Mouse (Mus musculus) thymus, postnatal 14 days (tissue): Measurements from ENCODE around the gene Spata20.

Experiments
- DNase-seq: peaks from one replicate; pipeline ENCODE4 v3.0.0; 2021

Gene Spata20

GRCm38 (mm10) chr11:94449239-94449638 lies 36.7 kb downstream of the Spata20 start:
- DNase-seq = no peak

DNA sequence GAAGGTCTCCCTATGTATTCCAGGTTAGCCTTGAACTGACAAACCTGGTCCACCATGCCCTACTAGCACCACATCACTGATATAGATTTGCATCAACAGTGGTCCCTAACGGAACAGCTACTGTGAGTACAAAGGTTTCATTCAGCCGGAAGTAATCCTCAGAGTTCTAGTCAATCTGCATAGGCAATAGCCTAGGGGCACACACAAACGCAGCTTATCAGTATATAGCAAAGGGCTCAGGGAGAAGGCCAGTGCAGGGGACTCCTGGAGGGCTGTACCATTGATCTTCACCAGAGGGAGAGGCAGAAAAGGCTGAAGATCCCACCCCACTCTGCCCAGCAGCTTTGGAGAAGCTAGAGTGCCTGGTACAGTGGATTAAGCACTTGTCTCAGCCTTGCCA lies 39.0 kb downstream of the Spata20 start:
- no peak for DNase-seq

DNA sequence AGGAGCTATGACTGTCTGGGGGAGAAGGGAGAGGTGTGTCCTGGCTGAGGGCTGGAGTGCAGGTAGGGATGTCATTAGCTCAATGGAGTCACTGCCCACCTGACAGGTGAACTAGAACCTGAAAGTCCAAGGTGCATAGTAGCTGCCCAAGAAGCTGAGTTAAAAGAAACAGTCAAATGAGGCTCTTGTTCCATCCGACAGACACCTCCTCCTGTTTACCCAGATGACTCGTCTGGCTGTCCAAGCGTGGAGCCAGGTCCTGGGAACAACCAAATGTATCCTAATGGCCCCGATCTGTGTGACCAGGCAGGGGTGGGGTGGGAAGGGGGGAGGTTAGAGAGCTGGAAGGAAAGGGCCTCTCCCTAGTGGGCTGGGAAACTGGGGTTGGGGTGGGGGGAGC lies 40.7 kb downstream of the Spata20 start:
- no peak for DNase-seq

DNA sequence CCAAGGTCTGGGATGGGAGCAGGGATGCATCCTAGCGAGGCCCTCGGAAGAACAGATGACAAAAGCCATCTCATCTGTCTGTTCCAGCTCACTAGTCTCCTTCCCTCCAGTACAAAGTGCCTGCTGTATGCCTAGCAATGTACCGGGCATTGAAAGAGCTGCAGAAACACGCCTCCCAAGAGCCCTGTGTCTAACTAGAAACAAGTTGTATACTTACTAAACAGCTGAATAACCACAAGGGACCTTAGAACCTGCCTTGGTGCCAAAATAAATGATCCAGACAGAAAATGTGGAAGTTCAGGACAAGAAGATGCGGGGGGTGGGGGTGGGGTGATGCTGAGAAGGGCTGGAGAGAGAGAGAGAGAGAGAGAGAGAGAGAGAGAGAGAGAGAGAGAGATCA lies 41.1 kb downstream of the Spata20 start:
- no peak for DNase-seq

GRCm38 (mm10) chr11:94441752-94442151 lies 44.2 kb downstream of the Spata20 start:
- DNase-seq = no peak

DNA sequence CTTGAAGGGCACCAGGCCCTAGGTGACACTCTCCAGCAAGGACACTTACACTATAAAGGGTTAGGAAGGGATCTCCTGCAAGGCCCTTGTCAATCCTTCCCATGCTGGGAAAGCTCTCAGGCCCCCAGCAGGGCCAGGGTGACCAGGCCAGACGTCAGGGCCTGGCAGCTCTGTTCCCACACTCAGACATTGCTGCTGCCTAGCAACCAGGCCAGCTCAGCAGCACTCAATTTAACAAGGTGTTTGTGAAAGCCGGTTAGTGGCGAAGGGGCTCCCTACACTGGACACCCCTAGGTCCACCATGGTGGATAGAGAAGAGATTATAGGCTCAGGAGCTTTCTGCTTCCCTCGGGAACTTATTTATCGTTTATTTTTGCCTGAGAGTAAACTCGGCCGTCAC lies 44.9 kb downstream of the Spata20 start:
- no peak for DNase-seq

DNA sequence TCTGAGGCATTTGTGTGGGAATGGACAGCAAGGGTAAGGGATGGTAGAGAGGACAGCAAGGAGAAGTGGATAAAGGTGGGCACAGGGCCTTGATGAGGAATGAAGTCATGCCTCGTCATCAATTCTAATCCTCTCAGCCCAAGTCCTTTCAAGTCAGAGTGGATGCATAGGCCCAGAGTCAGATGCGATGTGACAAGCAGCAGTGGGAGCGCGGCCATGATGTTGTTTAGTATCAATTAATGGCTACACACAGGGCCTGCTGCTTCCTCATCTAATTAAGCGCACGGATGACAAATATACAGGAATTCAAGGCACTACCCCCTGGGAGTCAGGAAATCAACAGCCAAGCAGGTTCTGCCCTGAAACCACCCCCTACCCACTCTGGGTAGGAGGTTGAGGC lies 45.6 kb downstream of the Spata20 start:
- no peak for DNase-seq

DNA sequence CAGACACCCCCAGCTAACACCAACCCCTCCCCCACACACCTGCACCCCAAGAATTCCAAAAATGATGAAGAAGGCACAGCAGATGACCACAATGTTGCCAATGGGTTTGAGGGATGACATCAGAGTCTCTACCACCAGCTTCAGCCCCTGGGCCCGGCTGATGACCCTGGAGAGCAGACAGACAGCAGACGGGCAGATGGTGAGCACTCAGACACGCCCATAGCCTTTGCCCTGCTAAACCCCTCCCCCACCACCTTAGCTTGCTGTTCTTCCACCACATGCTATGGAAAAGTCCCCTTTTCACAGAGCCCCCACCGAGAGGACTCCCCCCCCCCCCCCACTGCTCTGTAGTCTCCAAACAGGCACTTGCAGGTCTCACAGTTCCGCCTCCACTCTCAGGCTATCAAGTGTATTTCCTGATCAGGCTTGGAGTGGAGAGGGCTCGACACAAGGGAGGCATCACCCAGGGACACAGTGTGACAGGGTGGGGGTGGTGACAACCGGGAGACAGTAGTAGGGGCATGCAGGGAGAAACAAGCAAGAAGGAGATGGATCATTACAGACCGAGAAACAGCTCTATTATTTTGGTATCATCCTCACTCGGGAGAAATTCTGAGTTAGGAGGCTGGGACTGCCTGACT lies 56.8 kb downstream of the Spata20 start:
- DNase-seq = no peak
